ENCODE assay signal across 8 mouse cellular contexts in genomic region chr5:26903786-26904185, GRCm38 (mm10).
DNase-seq lines count a peak whose midpoint lies in the region; ATAC-seq lines count a peak whose summit lies in the region.

No protein-coding gene starts in this region.

- no peaks in the 10 kb centered on the region for H3K36me3 ChIP-seq in embryonic facial prominence, embryonic 14.5 days (ENCODE audit: control insufficient read depth, insufficient read depth, low read length)
- H3K36me3 ChIP-seq in intestine, embryonic 15.5 days, result no peaks in the 10 kb centered on the region
- no peaks in the 10 kb centered on the region for H3K36me3 ChIP-seq in midbrain, embryonic 11.5 days (ENCODE audit: control insufficient read depth, insufficient read depth, low read length)

- peak; percentile 31; the same call in 1 of the 2 replicates for ATAC-seq in embryonic facial prominence, embryonic 14.5 days (ENCODE audit: low read depth)
- ATAC-seq in intestine, embryonic 15.5 days, result 0 out of 2 replicates have a peak, but pooled peaks have one; percentile 33
- peak; percentile 54; the same call in 1 of the 2 replicates for ATAC-seq in midbrain, embryonic 11.5 days (ENCODE audit: low FRiP score)
- no peak for ATAC-seq in activated CD4-positive, CD25-positive, alpha-beta regulatory T cell, adult 4 months

- no peaks in the 10 kb centered on the region; the same call in 1 of the 2 replicates for H3K4me1 ChIP-seq in embryonic facial prominence, embryonic 14.5 days (ENCODE audit: control insufficient read depth, insufficient read depth, low read length)
- H3K4me1 ChIP-seq in intestine, embryonic 15.5 days (replicated peaks), result peaks cover 8% of the 10 kb centered on the region; the same call in 1 of the 2 replicates
- H3K4me1 ChIP-seq in midbrain, embryonic 11.5 days (ENCODE audit: control insufficient read depth, insufficient read depth, low read length), result peaks cover 2% of the 10 kb centered on the region; the same call in 1 of the 2 replicates

- WGBS in embryonic facial prominence, embryonic 14.5 days, result 2% methylated on average over 9 of the region's 9 CpGs
- whole genome bisulfite sequencing in intestine, embryonic 15.5 days, result 10% methylated on average over 9 of the region's 9 CpGs
- WGBS in midbrain, embryonic 11.5 days, result 3% methylated on average over 9 of the region's 9 CpGs

- no peaks in the 10 kb centered on the region for H3K9me3 ChIP-seq in embryonic facial prominence, embryonic 14.5 days (ENCODE audit: control insufficient read depth, low read length)
- H3K9me3 ChIP-seq in intestine, embryonic 15.5 days, result no peaks in the 10 kb centered on the region
- H3K9me3 ChIP-seq in midbrain, embryonic 11.5 days (ENCODE audit: control insufficient read depth, low read length), result no peaks in the 10 kb centered on the region

- no peak overlapping the region for H3K4me3 ChIP-seq in embryonic facial prominence, embryonic 14.5 days (ENCODE audit: low read depth, low read length)
- no peak overlapping the region for H3K4me3 ChIP-seq in intestine, embryonic 15.5 days (replicated peaks)
- H3K4me3 ChIP-seq in midbrain, embryonic 11.5 days (ENCODE audit: low read depth, low read length), result no peak overlapping the region

- H3K9ac ChIP-seq in embryonic facial prominence, embryonic 14.5 days (ENCODE audit: low read depth, low read length), result no peak overlapping the region
- no peak overlapping the region for H3K9ac ChIP-seq in intestine, embryonic 15.5 days
- no peak overlapping the region for H3K9ac ChIP-seq in midbrain, embryonic 11.5 days (ENCODE audit: low read length)

- no peak overlapping the region for H3K27ac ChIP-seq in embryonic facial prominence, embryonic 14.5 days (replicated peaks; ENCODE audit: low read depth, low read length)
- H3K27ac ChIP-seq in intestine, embryonic 15.5 days, result no peak overlapping the region
- H3K27ac ChIP-seq in midbrain, embryonic 11.5 days (ENCODE audit: low read depth, low read length), result no peak overlapping the region

- H3K27me3 ChIP-seq in embryonic facial prominence, embryonic 14.5 days (replicated peaks; ENCODE audit: control insufficient read depth, insufficient read depth, low read length), result no peaks in the 10 kb centered on the region
- H3K27me3 ChIP-seq in intestine, embryonic 15.5 days (replicated peaks), result no peaks in the 10 kb centered on the region
- H3K27me3 ChIP-seq in midbrain, embryonic 11.5 days (ENCODE audit: control insufficient read depth, insufficient read depth, low read length), result no peaks in the 10 kb centered on the region

- H3K4me2 ChIP-seq in embryonic facial prominence, embryonic 14.5 days (ENCODE audit: low read depth, low read length), result peak overlapping the region; percentile 68
- peak overlapping the region; percentile 69; the same call in 1 of the 2 replicates for H3K4me2 ChIP-seq in intestine, embryonic 15.5 days (replicated peaks)
- no peak overlapping the region; the same call in 1 of the 2 replicates for H3K4me2 ChIP-seq in midbrain, embryonic 11.5 days

- peak; percentile 73 for DNase-seq in heart, adult 11 months
- DNase-seq in heart, adult 8-10 months (ENCODE audit: low spot score), result no peak
- peak; percentile 92 for DNase-seq in R1 (ENCODE audit: low read depth, low spot score)
- DNase-seq in embryonic facial prominence, embryonic 14.5 days (ENCODE audit: low spot score), result peak; percentile 3
- peak; percentile 90 for DNase-seq in midbrain, embryonic 11.5 days (ENCODE audit: low spot score, missing footprints)
- no peak for DNase-seq in ovary, adult 18-20 months (ENCODE audit: low spot score)

Comparison
In these comparisons a context has a peak if more than half of its experiments do, and no peak if none do; other contexts are left out.
1. DNase-seq: peak in heart, adult 11 months (single experiment), R1 (single experiment), embryonic facial prominence, embryonic 14.5 days (single experiment) and midbrain, embryonic 11.5 days (single experiment); none in heart, adult 8-10 months (single experiment) and ovary, adult 18-20 months (single experiment).